Mouse (Mus musculus) embryonic facial prominence, embryonic 11.5 days (tissue): Measurements from ENCODE around the gene Fam78b. TPM values are rescaled to one million over a fixed set of nuclear protein-coding genes. Genes with fewer than 3 reads are reported as not detected.

Experiments used
- ATAC-seq: fragments of 200-750 bp; cut with Nextera tagmentation; replicated peaks from 2 replicates; pipeline ENCODE4 v1.8.0; 2017; ENCODE audit warnings: low read depth; ENCODE audit not compliant: insufficient number of reproducible peaks, low FRiP score, low TSS enrichment
- DNase-seq: peaks from one replicate; pipeline ENCODE4 v3.0.0-alpha.2; 2015; ENCODE audit warnings: low spot score
- H3K27ac ChIP-seq: fragments of 300-500 bp; sonication (generic); replicated peaks from 2 replicates; pipeline ENCODE4 v1.5.1; 2014; ENCODE audit warnings: mild to moderate bottlenecking, low read depth, low read length, control low read depth
- H3K27me3 ChIP-seq: fragments of 300-500 bp; sonication (generic); 2 replicates; pipeline ENCODE4 v1.6.1; 2014; ENCODE audit warnings: mild to moderate bottlenecking, low read length, moderate library complexity, mixed read lengths; ENCODE audit not compliant: control insufficient read depth, insufficient read depth
- H3K36me3 ChIP-seq: fragments of 300-500 bp; sonication (generic); replicated peaks from 2 replicates; pipeline ENCODE4 v1.6.1; 2014; ENCODE audit warnings: low read depth, mild to moderate bottlenecking, low read length, moderate library complexity, mixed read lengths; ENCODE audit not compliant: control insufficient read depth, insufficient read depth
- H3K4me1 ChIP-seq: fragments of 300-500 bp; sonication (generic); 2 replicates; pipeline ENCODE4 v1.6.1; 2014; ENCODE audit warnings: low read length, mixed read lengths; ENCODE audit not compliant: control insufficient read depth, insufficient read depth
- H3K4me2 ChIP-seq: fragments of 300-500 bp; sonication (generic); 2 replicates; pipeline ENCODE4 v1.6.1; 2014; ENCODE audit warnings: low read depth, mild to moderate bottlenecking, control low read depth, low read length, moderate library complexity
- H3K4me3 ChIP-seq: fragments of 300-500 bp; sonication (generic); 2 replicates; pipeline ENCODE4 v1.5.1; 2014; ENCODE audit warnings: low read depth, low read length, control low read depth
- H3K9ac ChIP-seq: fragments of 300-500 bp; sonication (generic); replicated peaks from 2 replicates; pipeline ENCODE4 v1.6.1; 2014; ENCODE audit warnings: mild to moderate bottlenecking, control low read depth, low read length
- H3K9me3 ChIP-seq: fragments of 300-500 bp; sonication (generic); replicated peaks from 2 replicates; pipeline ENCODE4 v1.6.1; 2016; ENCODE audit warnings: mild to moderate bottlenecking, low read length, inconsistent platforms, mixed read lengths; ENCODE audit not compliant: control insufficient read depth
- whole genome bisulfite sequencing: fragments of 180-500 bp; shearing (Covaris S2); extraction: QIAGEN DNeasy Blood & Tissue Kit; methylation state at CpG from one replicate; pipeline ENCODE4 v1.1.7; 2014; 5-methylcytosine and 5-hydroxymethylcytosine counted together
- polyA plus RNA-seq: library from polyadenylated mRNA; unstranded; fragments of >200 nt; fragmentation: Nextera tagmentation; extraction: Ambion mirVana; gene quantifications from 2 replicates; pipeline ENCODE4 v1.2.1, GENCODE M21; 2014

The Fam78b gene
- polyA plus RNA-seq, 1 experiment from 2014 or later, result 3.8 TPM

DNA sequence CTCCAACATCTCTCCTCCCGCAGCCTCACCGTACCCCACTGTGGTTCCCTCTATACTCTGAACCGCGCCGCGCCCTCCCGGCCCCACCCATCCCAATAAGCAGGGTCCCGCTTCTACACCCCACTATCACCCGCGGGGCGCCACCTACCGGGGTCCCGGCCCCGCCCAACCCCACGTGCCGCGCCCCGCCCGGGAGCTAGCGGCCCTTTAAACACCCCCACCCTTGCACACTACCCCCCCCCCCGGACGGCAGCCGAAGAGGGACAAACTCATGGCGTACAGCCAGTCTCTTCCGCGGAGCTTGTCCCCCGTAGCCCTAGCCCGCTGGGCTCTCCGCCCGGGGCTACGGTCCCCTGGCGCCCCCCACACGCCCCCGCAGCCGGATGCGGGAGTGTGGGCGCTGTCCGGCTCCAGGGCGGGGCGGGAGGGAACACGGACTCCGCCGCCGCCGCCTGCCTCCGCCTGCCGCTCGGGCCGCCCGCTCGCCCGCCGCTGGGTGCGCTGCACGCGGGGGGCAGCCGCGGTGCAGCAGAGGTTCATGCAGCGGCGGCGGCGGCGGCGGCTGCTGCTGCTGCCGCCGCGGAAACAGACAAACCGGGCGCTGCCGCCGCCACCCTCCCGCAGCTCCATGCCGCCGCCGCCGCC, 566 bp upstream of the Fam78b start:
- peak overlapping the region; percentile 81 for H3K4me3 ChIP-seq
- ATAC-seq, result peak; percentile 82
- 1% methylated on average over 26 of the region's 76 CpGs for WGBS

DNA sequence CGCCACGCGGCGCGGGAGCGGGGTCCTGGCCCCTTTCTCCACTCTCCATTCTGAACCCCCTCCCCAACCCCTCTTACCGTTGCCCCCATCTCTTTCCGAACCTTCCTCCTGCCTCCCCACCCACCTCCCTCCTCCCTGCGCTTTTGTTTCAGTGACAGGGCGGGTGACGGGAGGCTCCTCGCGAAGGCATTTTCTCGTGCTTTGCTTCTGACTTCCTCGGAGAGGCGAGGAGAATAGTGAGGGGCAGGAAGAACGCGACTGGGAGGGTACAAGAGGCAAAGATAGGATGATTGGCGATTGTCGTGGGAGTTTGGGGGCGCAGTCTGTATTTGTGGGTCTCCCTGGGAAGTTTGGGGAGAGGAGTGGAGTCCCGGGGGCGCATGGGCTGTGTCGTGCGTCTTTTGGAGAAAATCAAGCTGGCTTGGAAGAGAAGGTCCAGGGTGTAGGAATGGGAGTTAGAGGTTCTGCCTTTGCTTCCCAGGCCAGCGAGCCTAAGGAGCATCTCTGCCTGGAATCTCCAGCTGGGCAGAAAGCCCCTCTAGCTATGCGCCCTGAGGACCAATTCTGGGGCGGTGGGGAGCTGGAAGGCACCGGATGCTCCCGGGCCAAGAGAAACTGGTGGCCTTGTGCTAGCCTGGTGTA, 748 bp downstream of the Fam78b start:
- Histone ChIP-seq H3K4me1 (peaks cover 4% of the 10 kb centered on the region; the same call in 1 of the 2 replicates), H3K27me3 (peaks cover 13% of the 10 kb centered on the region), H3K9ac (peak overlapping the region; percentile 86), H3K4me2 (peak overlapping the region; percentile 97), H3K27ac (no peak overlapping the region), H3K9me3 (no peaks in the 10 kb centered on the region), H3K36me3 (no peaks in the 10 kb centered on the region), H3K4me3 (peak overlapping the region; percentile 81)
- DNase-seq (peak; percentile 16), ATAC-seq (no peak)
- under 1% methylated on average over 28 of the region's 30 CpGs for WGBS

More for the DNA sequence above, 566 bp upstream of the Fam78b start:
- H3K27me3 ChIP-seq, result peaks cover 13% of the 10 kb centered on the region
- peak overlapping the region; percentile 97 for H3K4me2 ChIP-seq
- H3K36me3 ChIP-seq, result no peaks in the 10 kb centered on the region
- peak overlapping the region; percentile 86 for H3K9ac ChIP-seq
- H3K4me1 ChIP-seq, result peaks cover 4% of the 10 kb centered on the region; the same call in 1 of the 2 replicates
- peak; percentile 84 for DNase-seq
- no peaks in the 10 kb centered on the region for H3K9me3 ChIP-seq
- H3K27ac ChIP-seq, result peak overlapping the region; percentile 76

GRCm38 (mm10) chr1:167002486-167002850, 1.3 kb downstream of the Fam78b start:
- 2% methylated on average over 19 of the region's 19 CpGs for WGBS
- Histone ChIP-seq H3K27ac (no peak overlapping the region), H3K4me1 (peaks cover 4% of the 10 kb centered on the region; the same call in 1 of the 2 replicates), H3K9ac (peak overlapping the region; percentile 86), H3K4me3 (peak overlapping the region; percentile 81), H3K27me3 (peaks cover 13% of the 10 kb centered on the region), H3K4me2 (peak overlapping the region; percentile 97), H3K36me3 (no peaks in the 10 kb centered on the region), H3K9me3 (no peaks in the 10 kb centered on the region)
- ATAC-seq, result no peak
- DNase-seq, result peak; percentile 83

GRCm38 (mm10) chr1:167004621-167005020, 3.4 kb downstream of the Fam78b start:
- WGBS, result 58% methylated on average over 2 of the region's 2 CpGs
- peaks cover 13% of the 10 kb centered on the region for H3K27me3 ChIP-seq
- H3K9ac ChIP-seq, result no peak overlapping the region
- ATAC-seq (no peak), DNase-seq (no peak)
- H3K4me3 ChIP-seq, result no peak overlapping the region
- H3K4me2 ChIP-seq, result no peak overlapping the region
- no peaks in the 10 kb centered on the region for H3K36me3 ChIP-seq
- H3K4me1 ChIP-seq, result peaks cover 4% of the 10 kb centered on the region; the same call in 1 of the 2 replicates
- no peaks in the 10 kb centered on the region for H3K9me3 ChIP-seq
- no peak overlapping the region for H3K27ac ChIP-seq

- DNase-seq, result no peak
- H3K4me2 ChIP-seq, result no peak overlapping the region
- H3K9ac ChIP-seq, result no peak overlapping the region
- WGBS, result 88% methylated on average over 6 of the region's 6 CpGs
- H3K4me3 ChIP-seq, result no peak overlapping the region
- H3K9me3 ChIP-seq, result no peaks in the 10 kb centered on the region
- no peak for ATAC-seq
- no peaks in the 10 kb centered on the region for H3K4me1 ChIP-seq
- no peak overlapping the region for H3K27ac ChIP-seq
- H3K36me3 ChIP-seq, result no peaks in the 10 kb centered on the region
- peaks cover 2% of the 10 kb centered on the region; the same call in 1 of the 2 replicates for H3K27me3 ChIP-seq
Measured at GRCm38 (mm10) chr1:167007341-167007740, 6.1 kb downstream of the Fam78b start.

DNA sequence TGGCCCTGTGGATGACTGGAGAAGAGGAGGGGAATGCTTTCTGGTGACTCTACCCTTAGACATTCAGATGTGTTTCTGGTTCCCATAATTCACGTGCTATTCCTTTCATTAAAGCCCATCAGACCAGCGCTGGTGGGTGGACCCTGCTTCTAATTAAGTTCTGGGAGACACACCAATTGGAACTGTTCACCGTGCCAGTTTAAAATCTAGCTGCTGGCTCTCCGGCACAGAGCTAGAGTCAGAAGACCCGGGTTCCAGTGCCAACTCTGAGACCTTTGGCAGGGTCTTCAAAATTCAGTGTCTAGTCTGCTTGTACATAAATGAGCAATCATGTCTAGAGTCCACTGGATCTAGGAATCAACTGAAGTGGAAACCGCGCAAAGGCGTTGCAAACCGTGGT, 9.0 kb downstream of the Fam78b start:
- Histone ChIP-seq H3K27me3 (no peaks in the 10 kb centered on the region), H3K4me1 (no peaks in the 10 kb centered on the region), H3K27ac (no peak overlapping the region), H3K36me3 (no peaks in the 10 kb centered on the region), H3K9ac (no peak overlapping the region), H3K9me3 (no peaks in the 10 kb centered on the region), H3K4me2 (no peak overlapping the region), H3K4me3 (no peak overlapping the region)
- 89% methylated on average over 9 of the region's 9 CpGs for WGBS
- no peak for DNase-seq
- ATAC-seq, result no peak

GRCm38 (mm10) chr1:167011301-167011700, 10.1 kb downstream of the Fam78b start:
- 24% methylated on average over 6 of the region's 6 CpGs for WGBS
- DNase-seq (no peak), ATAC-seq (no peak)
- H3K27ac ChIP-seq, result no peak overlapping the region
- H3K9me3 ChIP-seq, result no peaks in the 10 kb centered on the region
- H3K4me3 ChIP-seq, result no peak overlapping the region
- no peak overlapping the region for H3K4me2 ChIP-seq
- H3K36me3 ChIP-seq, result no peaks in the 10 kb centered on the region
- no peaks in the 10 kb centered on the region for H3K27me3 ChIP-seq
- H3K4me1 ChIP-seq, result no peaks in the 10 kb centered on the region
- no peak overlapping the region for H3K9ac ChIP-seq

DNA sequence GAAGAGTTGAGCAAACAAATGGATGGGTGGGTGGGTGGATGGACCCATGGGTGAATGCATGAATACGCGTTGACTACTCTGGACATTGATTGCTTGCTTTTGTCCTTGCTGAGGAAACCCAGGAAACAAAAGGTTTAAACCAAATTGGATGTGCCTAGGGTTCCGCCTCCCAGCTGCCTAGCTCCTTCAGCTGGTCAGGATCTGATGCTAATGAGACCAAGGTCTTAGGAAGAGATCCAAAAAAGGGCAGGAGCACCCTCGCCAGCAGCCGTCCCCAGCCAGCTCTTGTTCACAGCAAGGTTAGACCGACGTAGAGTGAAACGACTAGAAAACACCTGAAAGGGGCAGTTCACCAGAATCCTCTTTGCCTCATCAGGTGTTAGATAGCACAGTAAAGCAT, 11.4 kb downstream of the Fam78b start:
- Histone ChIP-seq H3K36me3 (no peaks in the 10 kb centered on the region), H3K9me3 (no peaks in the 10 kb centered on the region), H3K4me3 (no peak overlapping the region), H3K27ac (no peak overlapping the region), H3K4me1 (no peaks in the 10 kb centered on the region), H3K4me2 (no peak overlapping the region), H3K27me3 (no peaks in the 10 kb centered on the region), H3K9ac (no peak overlapping the region)
- ATAC-seq, result no peak
- no peak for DNase-seq
- WGBS, result 79% methylated on average over 8 of the region's 8 CpGs
